Mouse (Mus musculus): ENCODE measurements around the gene Cox10. TPM values are rescaled to one million over a fixed set of nuclear protein-coding genes. Genes with fewer than 3 reads are reported as not detected.

Cox10 gene
- polyA plus RNA-seq, 1 experiment from 2014 or later, result 33.8 TPM

- DNase-seq (ENCODE audit: low spot score), result no peak
- no peak overlapping the region for H3K4me3 ChIP-seq
- no peaks in the 10 kb centered on the region for H3K9me3 ChIP-seq
- no peaks in the 10 kb centered on the region for H3K27me3 ChIP-seq (ENCODE audit: insufficient read depth, poor library complexity, severe bottlenecking)
- H3K36me3 ChIP-seq, result peaks cover 12% of the 10 kb centered on the region
- peaks cover 25% of the 10 kb centered on the region for H3K4me1 ChIP-seq
- WGBS, result 63% methylated on average over 3 of the region's 3 CpGs
- H3K27ac ChIP-seq, result peak overlapping the region; percentile 44; the same call in 1 of the 2 replicates
Measured at GRCm38 (mm10) chr11:63988031-63988665, 91.1 kb downstream of the Cox10 start.

- Histone ChIP-seq H3K4me3 (no peak overlapping the region), H3K27ac (no peak overlapping the region)
- WGBS, result 83% methylated on average over 4 of the region's 4 CpGs
Measured at GRCm38 (mm10) chr11:63986710-63987109, 92.6 kb downstream of the Cox10 start.

DNA sequence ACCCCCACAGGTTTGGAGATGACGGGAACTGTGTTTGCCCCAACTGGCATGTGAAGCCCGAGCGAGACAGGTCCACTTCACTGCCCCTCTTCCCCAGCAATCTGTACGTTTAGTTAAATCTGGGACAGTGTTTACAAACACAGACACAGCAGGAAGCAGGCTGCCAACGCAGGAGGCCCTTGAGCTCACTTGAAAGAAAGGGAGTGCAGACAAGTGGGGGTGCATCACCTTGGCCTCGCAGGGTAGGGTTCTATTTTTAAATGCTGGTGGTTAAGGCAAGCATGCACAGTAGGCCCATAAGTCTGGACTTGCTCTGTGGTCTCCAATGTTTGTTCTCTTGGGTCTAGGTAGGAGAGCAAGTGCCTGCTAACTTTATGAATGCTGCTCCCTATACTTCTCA lies 93.8 kb downstream of the Cox10 start:
- no peak overlapping the region for H3K27ac ChIP-seq
- DNase-seq (ENCODE audit: low spot score), result no peak
- 44% methylated on average over 6 of the region's 6 CpGs for WGBS

More at GRCm38 (mm10) chr11:63986710-63987109, 92.6 kb downstream of the Cox10 start:
- no peak for DNase-seq (ENCODE audit: low spot score)
- H3K9me3 ChIP-seq, result no peaks in the 10 kb centered on the region
- peaks cover 8% of the 10 kb centered on the region; the same call in 1 of the 2 replicates for H3K36me3 ChIP-seq
- H3K4me1 ChIP-seq, result peaks cover 25% of the 10 kb centered on the region
- no peaks in the 10 kb centered on the region for H3K27me3 ChIP-seq (ENCODE audit: insufficient read depth, poor library complexity, severe bottlenecking)

DNA sequence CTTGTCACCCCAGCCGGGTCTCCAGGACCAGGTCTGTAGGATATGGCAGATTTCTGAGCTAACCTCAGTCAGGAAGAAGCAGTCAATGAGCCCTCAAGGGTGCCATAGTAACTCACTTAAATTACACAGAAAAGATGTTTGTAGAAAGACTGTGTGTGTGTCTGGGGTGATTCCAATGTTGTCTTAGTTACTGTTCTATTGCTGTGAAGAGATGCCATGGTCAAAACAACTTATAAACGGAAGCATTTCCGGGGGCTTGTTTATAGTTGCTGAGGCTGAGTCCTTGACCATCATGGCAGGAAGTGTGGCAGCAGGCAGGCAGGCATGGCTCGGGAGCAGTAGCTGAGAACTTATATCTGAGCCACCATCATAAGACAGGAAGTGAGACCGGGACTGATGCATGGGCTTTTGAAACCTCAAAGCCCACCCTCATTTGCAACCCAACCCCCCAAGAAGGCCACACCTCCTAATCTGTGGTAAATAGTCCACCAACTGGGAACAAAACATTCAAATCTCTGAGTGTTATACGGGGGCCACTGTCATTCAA lies 94.6 kb downstream of the Cox10 start:
- Histone ChIP-seq H3K4me3 (no peak overlapping the region), H3K36me3 (0 out of 2 replicates have a peak, but pooled peaks cover 5% of the 10 kb centered on the region), H3K27me3 (ENCODE audit: insufficient read depth, poor library complexity, severe bottlenecking) (no peaks in the 10 kb centered on the region), H3K27ac (no peak overlapping the region), H3K4me1 (peaks cover 39% of the 10 kb centered on the region), H3K9me3 (no peaks in the 10 kb centered on the region)
- WGBS, result 65% methylated on average over 6 of the region's 6 CpGs
- no peak for DNase-seq (ENCODE audit: low spot score)

More for the DNA sequence above, 93.8 kb downstream of the Cox10 start:
- H3K36me3 ChIP-seq, result 0 out of 2 replicates have a peak, but pooled peaks cover 5% of the 10 kb centered on the region
- no peak overlapping the region for H3K4me3 ChIP-seq
- H3K27me3 ChIP-seq (ENCODE audit: insufficient read depth, poor library complexity, severe bottlenecking), result no peaks in the 10 kb centered on the region
- H3K4me1 ChIP-seq, result peaks cover 37% of the 10 kb centered on the region
- H3K9me3 ChIP-seq, result no peaks in the 10 kb centered on the region

DNA sequence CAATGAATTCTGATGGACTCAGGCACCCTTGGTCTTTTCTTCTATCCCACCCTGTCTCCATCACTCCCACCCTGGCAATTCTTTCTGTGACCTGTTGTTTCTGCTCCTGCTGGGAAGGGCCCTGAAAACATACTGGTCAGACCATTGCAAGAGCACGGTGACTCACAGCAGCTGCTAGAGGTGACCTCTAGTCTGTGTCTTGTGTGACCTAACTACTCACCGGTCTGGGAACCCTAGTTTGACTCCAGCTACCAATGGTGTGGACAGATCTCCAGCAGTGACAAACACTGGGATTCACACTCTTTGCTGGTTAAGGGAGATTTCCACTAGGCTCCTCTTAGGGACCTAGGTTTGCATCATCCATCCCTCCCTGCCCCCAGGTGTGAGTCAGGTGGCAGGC lies 101.5 kb downstream of the Cox10 start:
- Histone ChIP-seq H3K36me3 (peaks cover 18% of the 10 kb centered on the region), H3K4me1 (peaks cover 39% of the 10 kb centered on the region), H3K27me3 (ENCODE audit: insufficient read depth, poor library complexity, severe bottlenecking) (no peaks in the 10 kb centered on the region), H3K27ac (no peak overlapping the region; the same call in 1 of the 2 replicates), H3K9me3 (no peaks in the 10 kb centered on the region), H3K4me3 (no peak overlapping the region)
- WGBS, result 57% methylated on average over 2 of the region's 2 CpGs
- no peak for DNase-seq (ENCODE audit: low spot score)

GRCm38 (mm10) chr11:63976775-63977174 lies 102.5 kb downstream of the Cox10 start:
- H3K27me3 ChIP-seq (ENCODE audit: insufficient read depth, poor library complexity, severe bottlenecking), result no peaks in the 10 kb centered on the region
- H3K27ac ChIP-seq, result no peak overlapping the region
- no peak for DNase-seq (ENCODE audit: low spot score)
- 92% methylated on average over 2 of the region's 2 CpGs for WGBS
- peaks cover 39% of the 10 kb centered on the region for H3K4me1 ChIP-seq
- H3K9me3 ChIP-seq, result no peaks in the 10 kb centered on the region
- no peak overlapping the region for H3K4me3 ChIP-seq
- H3K36me3 ChIP-seq, result peaks cover 18% of the 10 kb centered on the region

- Histone ChIP-seq H3K9me3 (no peaks in the 10 kb centered on the region), H3K4me1 (peaks cover 26% of the 10 kb centered on the region), H3K36me3 (peaks cover 21% of the 10 kb centered on the region), H3K27me3 (ENCODE audit: insufficient read depth, poor library complexity, severe bottlenecking) (no peaks in the 10 kb centered on the region), H3K27ac (no peak overlapping the region), H3K4me3 (no peak overlapping the region)
- DNase-seq (ENCODE audit: low spot score), result no peak
- 78% methylated on average over 13 of the region's 13 CpGs for WGBS
Measured at GRCm38 (mm10) chr11:63975260-63975899, 103.9 kb downstream of the Cox10 start.

- H3K4me3 ChIP-seq, result no peak overlapping the region
- peaks cover 34% of the 10 kb centered on the region for H3K4me1 ChIP-seq
- peaks cover 22% of the 10 kb centered on the region for H3K36me3 ChIP-seq
- H3K27me3 ChIP-seq (ENCODE audit: insufficient read depth, poor library complexity, severe bottlenecking), result no peaks in the 10 kb centered on the region; the same call in 1 of the 2 replicates
- H3K9me3 ChIP-seq, result no peaks in the 10 kb centered on the region
- H3K27ac ChIP-seq, result no peak overlapping the region
- no peak for DNase-seq (ENCODE audit: low spot score)
- 83% methylated on average over 2 of the region's 2 CpGs for WGBS
Measured at GRCm38 (mm10) chr11:63973973-63974372, 105.3 kb downstream of the Cox10 start.

DNA sequence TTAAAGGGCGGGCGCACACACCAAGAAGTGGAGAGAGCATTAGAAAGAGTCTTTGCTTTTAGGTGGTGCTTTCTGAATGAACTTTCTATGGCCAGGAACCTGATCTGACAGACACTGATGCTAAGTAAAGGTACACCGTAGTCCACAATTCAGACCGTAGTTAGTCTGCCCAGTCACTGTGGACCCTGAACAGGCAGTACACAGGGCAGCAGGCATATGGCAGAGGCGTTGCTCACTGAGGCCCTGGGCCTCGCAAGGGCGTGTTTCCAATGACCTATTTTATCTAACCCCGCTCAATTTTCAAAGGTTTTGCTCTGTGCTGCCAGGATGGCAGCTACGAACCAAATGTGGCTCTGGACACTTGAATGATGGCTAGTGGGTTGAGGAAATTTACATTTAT lies 107.8 kb downstream of the Cox10 start:
- peaks cover 4% of the 10 kb centered on the region; the same call in 1 of the 2 replicates for H3K27me3 ChIP-seq (ENCODE audit: insufficient read depth, poor library complexity, severe bottlenecking)
- no peak overlapping the region for H3K4me3 ChIP-seq
- 91% methylated on average over 9 of the region's 9 CpGs for WGBS
- H3K4me1 ChIP-seq, result peaks cover 40% of the 10 kb centered on the region
- DNase-seq (ENCODE audit: low spot score), result no peak
- no peak overlapping the region for H3K27ac ChIP-seq
- no peaks in the 10 kb centered on the region for H3K9me3 ChIP-seq
- H3K36me3 ChIP-seq, result peaks cover 22% of the 10 kb centered on the region

DNA sequence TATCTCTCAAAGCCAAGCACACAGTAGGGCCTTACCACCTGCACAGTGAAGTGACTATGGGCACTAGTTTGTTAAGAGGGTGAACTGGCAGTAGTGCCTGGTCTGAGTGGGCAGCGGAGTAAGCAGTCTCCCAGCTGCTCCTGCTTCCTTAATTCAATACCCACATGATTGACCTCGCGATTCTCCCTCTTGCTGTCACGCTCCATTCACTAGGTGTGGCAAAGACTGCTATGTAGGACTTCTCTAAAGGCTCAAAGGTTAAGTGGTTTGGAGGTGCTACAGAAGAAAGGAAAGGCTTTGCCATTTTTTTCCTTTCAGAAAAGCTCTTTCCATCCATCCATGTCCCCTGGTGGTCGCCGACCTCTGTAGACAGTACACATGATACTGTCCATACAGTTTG lies 108.5 kb downstream of the Cox10 start:
- Histone ChIP-seq H3K4me1 (peaks cover 42% of the 10 kb centered on the region), H3K27ac (no peak overlapping the region), H3K27me3 (ENCODE audit: insufficient read depth, poor library complexity, severe bottlenecking) (peaks cover 7% of the 10 kb centered on the region; the same call in 1 of the 2 replicates), H3K36me3 (peaks cover 17% of the 10 kb centered on the region), H3K9me3 (no peaks in the 10 kb centered on the region), H3K4me3 (no peak overlapping the region)
- 94% methylated on average over 6 of the region's 6 CpGs for WGBS
- no peak for DNase-seq (ENCODE audit: low spot score)

DNA sequence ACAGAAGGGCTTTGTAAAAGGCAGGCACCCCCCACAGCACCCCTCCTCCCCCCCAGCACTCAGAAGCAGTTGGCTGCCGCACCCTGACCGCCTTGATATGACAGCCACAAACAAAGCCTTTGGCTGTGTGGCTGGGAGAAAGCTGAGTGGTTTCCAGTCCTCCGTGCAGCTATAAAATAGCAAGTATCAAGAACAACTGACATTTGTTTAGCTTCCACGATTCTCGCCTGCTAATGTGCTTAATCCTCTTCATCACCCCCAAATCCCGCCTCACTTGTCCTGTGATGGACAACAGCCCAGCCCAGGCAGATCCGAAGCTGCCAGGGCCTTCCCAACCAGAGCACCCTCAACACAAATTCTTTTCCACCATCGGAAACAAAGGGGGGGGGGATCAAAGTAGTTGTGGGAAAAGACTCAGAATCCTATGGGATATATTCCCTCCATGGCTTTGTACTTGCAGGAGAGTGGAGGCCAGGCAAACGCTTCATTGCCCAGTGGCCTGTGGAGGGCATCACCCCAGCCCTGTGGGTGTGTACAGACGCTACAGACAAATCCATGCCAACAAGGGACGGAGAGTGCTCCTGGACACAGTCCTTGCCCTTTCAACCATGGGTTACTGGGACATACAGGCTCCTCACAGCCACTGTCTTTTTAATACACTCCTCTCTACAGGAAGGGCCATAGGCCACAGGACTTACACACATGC lies 109.9 kb downstream of the Cox10 start:
- Histone ChIP-seq H3K27me3 (ENCODE audit: insufficient read depth, poor library complexity, severe bottlenecking) (peaks cover 7% of the 10 kb centered on the region), H3K9me3 (no peaks in the 10 kb centered on the region), H3K36me3 (peaks cover 12% of the 10 kb centered on the region), H3K27ac (0 out of 2 replicates have a peak overlapping the region, but pooled peaks have one; percentile 49), H3K4me3 (no peak overlapping the region), H3K4me1 (peaks cover 42% of the 10 kb centered on the region)
- no peak for DNase-seq (ENCODE audit: low spot score)
- WGBS, result 40% methylated on average over 11 of the region's 11 CpGs

DNA sequence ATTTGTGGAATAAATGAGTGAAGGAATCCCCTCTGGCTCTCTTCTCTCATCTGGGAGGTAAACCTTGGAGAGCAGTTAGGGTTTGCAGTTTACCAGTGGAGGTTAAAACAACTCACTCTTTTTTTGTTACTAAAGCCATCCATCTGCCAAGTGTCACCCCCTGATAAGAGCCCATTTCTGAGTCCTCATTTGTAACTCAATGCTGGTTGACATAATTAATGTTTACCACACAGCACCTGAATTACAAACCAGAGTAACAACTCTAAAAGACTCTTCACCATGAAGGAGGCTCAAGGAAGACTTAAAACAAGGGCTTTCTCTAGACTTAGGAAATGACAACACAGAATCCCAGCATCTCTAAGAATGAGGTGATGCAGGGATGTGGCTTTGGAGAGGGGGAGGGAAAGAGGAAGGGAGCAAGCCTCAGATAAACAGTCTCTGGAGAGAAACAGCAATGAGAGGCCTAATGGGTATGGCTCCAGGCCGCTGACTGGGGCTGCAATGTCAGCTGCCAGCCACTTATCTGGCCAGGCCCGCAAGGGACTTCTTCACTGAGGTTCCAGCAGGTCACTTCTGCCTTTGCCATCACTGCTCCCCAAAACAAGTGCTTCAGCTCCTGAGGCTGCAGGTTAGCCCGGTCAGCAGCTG lies 110.8 kb downstream of the Cox10 start:
- Histone ChIP-seq H3K9me3 (no peaks in the 10 kb centered on the region), H3K4me1 (peaks cover 42% of the 10 kb centered on the region), H3K27ac (0 out of 2 replicates have a peak overlapping the region, but pooled peaks have one; percentile 16), H3K36me3 (peaks cover 13% of the 10 kb centered on the region), H3K27me3 (ENCODE audit: insufficient read depth, poor library complexity, severe bottlenecking) (peaks cover 7% of the 10 kb centered on the region), H3K4me3 (no peak overlapping the region)
- 30% methylated on average over 3 of the region's 3 CpGs for WGBS
- DNase-seq (ENCODE audit: low spot score), result no peak

Measured in heart, embryonic 10.5 days (tissue).